Mouse (Mus musculus) adrenal gland, adult 2 months (tissue): ENCODE measurements at regions not wholly inside any gene's neighbourhood (a gene's known extent, or its start where the extent isn't known, plus 50 kb on each side); places are given as distances from the start of the nearest gene placed in this dataset.

Experiments
- DNase-seq: peaks from one replicate; pipeline ENCODE4 v3.0.0; 2021

DNA sequence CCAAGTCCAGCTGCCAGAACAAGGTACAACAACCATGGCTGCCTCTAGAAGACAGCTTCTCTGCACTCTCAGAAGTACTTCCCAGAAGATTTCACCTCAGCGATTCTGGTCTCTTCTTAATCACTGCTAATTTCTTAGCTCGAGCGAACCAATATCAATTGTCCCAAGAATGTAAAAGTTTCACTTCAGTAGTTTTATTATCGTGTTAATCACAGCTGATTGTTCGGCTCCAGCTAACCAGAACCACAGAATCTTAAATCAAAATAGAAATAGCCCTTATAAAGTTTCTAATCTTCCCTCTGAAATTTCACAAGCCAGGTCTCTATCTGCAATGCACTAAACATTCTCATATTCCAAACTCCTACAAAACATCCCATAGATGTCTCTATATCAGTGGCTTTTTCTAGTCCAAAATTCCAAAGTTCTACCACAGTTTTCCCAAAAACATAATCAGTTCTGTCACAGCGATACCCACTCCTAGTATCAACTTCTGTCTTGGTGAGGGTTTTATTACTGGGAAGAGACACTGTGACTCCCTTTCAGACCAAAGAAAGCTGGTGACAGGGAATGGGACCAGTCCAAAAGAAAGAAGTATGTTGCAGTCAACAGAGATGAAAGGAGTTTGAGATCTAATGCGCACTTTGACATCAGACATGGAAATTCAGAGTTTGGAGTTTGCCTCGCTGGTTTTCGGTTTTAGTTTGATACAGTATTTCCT lies 130.2 kb downstream of the Gm10283 start:
- DNase-seq: no peak

DNA sequence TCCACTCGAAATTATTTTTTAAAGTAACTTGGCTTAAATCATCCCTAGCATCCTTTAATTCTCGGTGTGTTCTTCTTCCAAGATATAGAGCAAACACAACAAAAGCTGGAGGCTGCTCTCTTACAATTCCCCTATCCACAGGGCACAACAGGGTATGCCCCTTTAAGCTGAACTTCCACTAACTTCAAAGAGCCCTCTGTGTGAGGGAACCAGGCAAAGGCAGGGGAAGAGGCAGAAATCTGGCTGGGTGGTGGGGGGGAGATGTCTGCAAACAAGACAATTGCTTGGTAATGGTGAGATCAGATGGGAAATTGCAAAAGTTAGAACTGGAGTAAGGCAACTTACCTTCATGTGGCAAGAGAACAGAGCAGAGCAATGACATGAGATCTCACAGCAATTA lies 154.7 kb downstream of the Gm10283 start:
- DNase-seq: no peak

DNA sequence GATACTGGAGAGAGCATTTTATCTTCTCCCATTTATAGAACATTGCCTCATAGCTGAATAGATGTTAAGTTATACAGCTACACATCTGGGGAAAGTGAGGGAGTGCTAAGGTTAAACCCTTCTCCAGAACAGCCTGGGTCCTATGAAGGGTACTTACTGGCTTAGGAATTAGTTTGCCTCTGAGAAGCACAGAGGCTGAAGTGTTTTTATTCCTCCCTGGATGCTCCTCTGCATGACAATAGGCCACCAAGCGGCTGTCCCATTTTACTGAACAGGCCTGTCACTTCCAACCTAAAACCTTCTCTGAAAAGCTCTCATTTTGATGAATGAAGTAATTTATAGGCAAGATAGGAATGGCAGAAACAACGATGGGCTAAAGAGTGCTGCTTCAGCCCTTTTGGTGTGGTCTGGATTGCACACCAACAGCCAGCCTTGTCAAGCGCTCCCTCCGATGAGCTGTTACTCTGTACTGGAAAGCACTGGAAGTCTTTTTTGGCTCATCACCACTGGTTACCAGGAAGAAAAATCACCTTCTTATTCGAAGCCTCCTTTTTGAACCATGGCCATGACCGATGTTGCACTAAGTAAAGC lies 157.1 kb downstream of the Gm10283 start:
- no peak for DNase-seq

DNA sequence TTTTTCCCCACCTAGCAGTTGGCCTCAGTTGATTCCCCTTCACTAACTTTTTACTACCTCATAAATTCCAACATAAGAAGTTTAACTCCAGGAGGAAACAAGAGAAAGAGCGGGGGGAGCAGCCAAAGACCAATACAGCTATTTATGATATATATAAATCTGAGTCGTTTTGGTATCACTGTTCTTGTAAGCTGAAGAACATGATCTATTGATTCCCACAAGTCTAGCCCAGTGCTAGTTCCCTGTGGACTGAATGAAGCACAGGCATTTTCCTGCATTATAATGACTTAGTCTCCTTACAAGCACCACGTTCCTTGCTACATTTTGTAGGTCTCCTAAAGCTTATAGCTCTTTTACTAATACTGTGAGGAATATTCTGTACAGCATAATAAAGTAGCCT lies 187.5 kb downstream of the Gm10283 start:
- DNase-seq: no peak

DNA sequence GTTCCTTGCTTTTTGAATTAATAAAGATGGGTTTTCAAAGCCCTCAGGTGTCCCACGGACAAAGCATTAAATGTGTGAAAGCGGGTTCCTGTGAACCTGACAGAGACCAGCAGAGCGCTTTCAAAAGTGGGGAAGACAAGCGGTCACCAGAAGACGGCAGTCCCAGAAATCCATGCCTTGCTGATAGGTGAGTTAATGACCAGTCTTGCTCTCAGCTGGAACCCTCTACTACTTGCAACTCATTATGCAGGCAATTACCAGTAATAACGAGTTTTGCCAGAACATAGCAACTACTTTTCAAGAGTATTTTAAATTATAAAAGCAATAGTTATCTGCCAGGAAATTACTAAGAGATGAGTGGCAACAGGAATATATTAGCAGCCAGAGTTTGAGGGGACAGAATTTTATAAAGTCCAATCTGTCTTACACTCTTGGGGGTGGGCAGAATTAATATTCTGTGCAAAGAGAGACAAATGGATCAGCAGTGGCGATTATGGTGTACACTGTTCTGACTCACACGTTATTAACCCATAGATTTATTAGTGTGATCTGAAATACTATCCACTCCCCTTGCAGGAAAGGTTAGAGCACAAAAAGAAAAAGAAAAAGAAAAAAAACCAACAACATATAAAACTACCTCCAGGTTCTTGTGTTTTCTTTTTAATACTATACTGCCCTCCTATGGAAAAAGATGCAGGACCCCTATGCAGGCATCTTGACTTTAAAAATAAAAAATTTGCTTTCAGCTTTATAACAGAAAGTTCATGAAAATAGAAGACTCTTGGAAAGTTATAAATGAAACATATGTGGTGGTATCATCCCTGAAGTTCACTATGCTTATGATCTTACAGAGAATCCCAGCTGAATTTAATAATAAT lies 188.8 kb downstream of the Gm10283 start:
- DNase-seq: no peak

DNA sequence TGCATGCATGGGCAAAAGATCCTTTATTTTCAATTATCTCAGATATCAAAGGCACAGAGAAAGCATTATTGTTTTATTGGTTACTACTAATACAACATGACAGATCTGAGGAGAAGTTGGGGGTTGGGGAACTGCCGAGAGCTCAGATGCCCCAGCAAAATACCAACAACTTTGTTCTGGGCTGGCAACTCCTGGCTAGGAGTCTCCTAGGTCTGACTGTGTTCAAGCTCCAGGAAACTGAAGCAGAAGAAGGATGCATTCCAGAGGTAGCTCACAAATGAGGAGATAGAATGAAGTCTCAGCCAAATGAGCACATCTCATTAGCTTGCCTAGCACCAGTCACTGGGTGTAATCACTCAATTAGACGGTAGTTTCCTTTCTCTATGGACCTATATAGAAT lies 192.9 kb downstream of the Gm10283 start:
- no peak for DNase-seq

DNA sequence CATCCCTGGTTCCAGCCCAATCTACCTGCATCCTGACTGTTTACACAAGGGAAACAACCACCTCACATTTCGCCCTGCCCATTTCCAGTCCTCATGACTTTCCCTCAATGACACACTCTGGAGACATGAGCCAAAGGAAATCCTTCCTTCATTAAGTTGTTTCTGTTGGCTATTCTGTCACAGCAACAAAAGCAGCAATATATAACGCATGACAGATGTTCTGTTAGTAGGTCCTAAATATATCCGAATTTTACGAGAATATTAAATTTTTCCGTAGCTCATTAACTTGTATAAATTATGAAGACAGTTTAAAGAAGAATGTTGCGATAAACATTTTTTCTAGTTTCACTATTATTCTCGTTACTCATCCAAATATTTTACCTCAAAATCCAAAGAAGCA lies 201.7 kb downstream of the Gm10283 start:
- no peak for DNase-seq

DNA sequence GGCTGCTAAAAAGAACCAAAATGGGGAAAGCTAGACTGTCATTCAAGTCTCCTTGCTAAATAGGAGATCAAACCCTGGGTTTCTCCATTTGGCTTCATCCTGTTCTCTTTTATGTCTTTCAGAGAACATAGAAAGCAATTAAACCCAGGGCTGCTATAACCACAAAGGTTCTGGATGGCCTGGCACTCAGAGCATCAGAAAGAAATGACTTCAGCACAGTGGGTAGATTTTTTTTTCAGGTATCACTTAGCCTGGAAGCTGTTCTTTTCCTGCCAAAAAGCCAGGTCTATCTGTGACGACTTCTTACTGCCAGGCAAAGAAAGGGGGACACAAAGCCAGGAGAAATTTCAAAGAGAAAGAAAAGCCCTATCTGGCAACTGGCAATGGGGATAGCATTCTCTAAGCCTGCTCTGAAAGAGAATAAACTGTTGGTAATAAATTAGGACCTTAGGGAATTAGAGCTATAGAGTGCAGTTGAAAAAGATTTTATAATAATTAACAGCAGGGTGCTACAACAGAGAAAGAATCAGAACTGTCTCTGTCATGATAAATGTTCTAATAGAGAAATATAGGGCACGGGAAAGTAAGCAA lies 225.7 kb downstream of the Gm10283 start:
- DNase-seq: no peak

DNA sequence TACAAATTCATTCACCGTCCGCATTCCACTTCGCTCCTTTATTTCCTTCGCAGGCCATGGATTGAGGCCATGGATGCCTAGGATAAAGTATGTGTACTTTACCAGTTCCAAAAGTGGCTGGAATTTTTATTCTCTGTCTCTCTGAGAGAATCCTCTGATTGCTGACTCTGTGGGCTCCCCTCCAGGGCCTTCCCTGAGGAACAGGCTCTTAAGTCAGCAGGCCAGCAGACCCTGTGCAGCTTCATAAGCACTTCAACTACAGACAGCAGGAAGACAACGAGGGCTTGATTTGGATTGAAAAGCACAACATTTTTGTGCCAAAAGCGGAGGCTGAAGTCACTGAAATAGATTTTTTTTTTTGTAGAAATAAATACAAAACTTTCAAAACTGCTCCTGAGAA lies 252.7 kb downstream of the Gm10283 start:
- no peak for DNase-seq

DNA sequence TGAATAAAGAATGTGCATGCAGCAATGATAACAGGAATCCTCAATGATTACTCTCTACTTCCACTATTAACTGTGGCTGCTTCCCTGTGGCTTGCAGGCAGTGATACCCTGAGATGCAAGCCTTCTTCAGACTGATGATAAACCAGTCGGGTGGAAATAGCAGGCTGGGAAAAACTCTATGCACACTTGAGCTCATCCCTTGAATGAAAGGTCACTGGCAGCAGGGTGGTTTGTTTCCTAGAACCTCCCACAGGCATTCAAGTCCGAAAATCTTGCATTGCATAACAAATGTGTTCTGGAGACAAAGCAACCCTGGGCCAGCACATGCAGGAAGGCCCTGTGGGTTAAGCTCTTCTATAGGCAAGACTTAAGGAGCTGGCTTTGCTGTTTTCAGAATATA lies 253.3 kb downstream of the Gm10283 start:
- no peak for DNase-seq

DNA sequence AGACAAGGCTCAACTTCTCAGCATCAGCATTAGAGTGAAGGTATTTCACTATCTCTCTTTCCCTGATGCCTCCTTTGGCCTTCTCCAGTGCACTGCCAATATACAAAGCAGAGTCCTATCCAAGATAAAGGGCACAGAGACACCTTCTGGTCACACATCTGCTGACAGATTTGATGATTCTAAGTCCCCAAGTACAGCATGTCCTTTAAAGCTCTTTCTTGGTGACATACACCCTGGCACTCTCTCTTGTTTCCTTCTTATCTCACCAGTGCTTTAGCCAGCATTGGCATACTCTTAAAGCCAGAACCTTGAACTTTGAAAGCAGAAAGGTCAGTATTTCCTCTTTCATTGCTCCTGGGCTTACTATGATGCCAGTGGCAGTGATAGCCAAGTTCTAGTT lies 255.4 kb downstream of the Gm10283 start:
- DNase-seq: peak; percentile 51

DNA sequence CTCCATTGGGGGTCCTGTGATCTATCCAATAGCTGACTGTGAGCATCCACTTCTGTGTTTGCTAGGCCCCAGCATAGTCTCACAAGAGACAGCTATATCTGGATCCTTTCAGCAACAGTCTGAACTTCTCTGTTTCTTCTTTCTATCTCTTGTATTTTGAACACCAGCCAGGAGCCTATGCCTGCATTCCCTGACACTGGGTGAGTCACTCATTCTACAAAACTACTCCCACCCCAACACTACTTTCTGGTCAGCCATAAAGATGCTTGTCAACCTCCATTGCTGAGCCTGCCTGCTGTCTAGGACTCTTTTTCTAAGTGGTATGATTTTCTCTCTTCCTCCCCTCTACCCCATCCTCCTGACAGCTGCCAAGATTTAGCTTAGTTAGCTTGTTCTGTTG lies 261.6 kb downstream of the Gm10283 start:
- DNase-seq: no peak

DNA sequence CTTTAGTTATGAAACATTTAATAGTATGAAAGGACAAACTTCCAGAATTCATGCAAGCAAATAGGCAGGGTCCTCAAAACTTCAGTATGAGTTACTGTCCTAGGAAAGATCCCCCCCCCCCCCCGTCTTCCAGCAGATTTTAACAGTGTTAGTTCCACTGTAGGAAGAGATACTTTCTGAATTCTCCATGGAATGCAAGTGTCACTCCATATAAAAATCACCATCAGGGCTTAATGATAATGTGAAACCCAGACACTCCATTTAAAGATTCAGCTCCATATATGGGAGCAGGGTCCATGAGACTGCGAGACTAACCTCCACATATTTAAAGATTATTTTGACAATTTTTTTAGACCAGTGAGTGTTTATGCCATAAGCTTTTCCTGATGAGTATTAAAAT lies 282.1 kb downstream of the Gm10283 start:
- no peak for DNase-seq

DNA sequence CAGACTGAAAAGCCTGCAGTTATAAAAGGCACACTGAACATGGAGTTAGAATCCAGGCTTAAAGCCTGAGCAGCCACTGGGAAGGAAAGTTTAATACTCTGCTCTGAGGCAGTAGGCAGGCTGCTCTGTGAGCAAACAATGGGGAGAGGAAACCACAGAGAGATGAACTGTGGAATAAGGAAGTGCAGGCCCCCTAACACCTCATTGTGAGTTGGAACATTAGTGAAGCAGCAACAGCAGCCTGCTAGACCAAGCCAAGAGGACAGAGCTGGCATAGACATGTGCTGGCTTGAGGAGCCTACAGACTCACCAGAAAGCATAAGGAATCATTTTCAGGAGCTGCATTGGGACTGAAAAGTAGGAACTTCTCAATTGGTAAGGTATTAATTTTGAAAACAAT lies 307.4 kb downstream of the Gm10283 start:
- no peak for DNase-seq

DNA sequence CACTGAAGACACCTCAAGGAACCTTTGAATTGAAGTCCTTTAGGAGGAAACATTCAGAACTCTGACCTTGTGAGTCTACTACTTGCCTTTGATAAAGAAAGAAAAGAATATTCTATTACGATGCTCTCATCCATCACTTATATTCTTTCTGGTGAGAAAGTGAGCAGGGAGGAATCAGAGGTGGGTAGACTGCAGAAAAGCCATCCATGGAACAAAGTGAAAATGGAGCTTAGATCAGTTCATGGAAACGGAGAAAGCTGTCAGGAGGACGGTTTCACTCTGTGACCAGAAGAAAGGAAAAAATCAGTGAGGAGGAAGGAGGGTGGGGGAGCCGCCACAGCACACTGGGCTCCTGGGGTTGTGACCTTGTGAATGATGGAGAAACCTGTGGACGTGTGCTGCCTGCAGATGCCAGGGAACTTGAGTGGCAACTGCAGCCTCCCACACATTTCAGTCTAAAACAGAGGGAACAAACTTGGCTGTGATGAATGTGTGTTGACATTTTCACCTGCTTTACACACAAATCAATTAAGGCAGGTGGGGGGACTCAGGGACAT lies 335.2 kb downstream of the Gm10283 start:
- DNase-seq: no peak
